Mouse (Mus musculus): ENCODE data around the gene Ep400. TPM values are rescaled to one million over a fixed set of nuclear protein-coding genes. Genes with fewer than 3 reads are reported as not detected.
A peak's percentile ranks its signal among the peaks of the same experiment; 100 is the strongest.

Ep400 gene
- polyA plus RNA-seq, 1 experiment from 2014 or later, result 70.9 TPM

- Histone ChIP-seq H3K27ac (no peak overlapping the region), H3K4me1 (no peaks in the 10 kb centered on the region), H3K36me3 (replicated peaks) (peaks cover 43% of the 10 kb centered on the region), H3K9ac (no peak overlapping the region), H3K4me3 (replicated peaks) (no peak overlapping the region), H3K4me2 (no peak overlapping the region), H3K27me3 (no peaks in the 10 kb centered on the region), H3K9me3 (no peaks in the 10 kb centered on the region)
- ATAC-seq (ENCODE audit: low FRiP score), result no peak
- WGBS, result 93% methylated on average over 2 of the region's 2 CpGs
Measured at GRCm38 (mm10) chr5:110711455-110711854, 59.1 kb downstream of the Ep400 start.

GRCm38 (mm10) chr5:110709256-110709655 is 61.3 kb downstream of the Ep400 start:
- Histone ChIP-seq H3K27me3 (no peaks in the 10 kb centered on the region), H3K4me3 (replicated peaks) (no peak overlapping the region), H3K4me1 (no peaks in the 10 kb centered on the region), H3K4me2 (no peak overlapping the region), H3K9me3 (no peaks in the 10 kb centered on the region), H3K36me3 (replicated peaks) (peaks cover 65% of the 10 kb centered on the region), H3K9ac (no peak overlapping the region), H3K27ac (no peak overlapping the region)
- 92% methylated on average over 4 of the region's 4 CpGs for WGBS
- ATAC-seq (ENCODE audit: low FRiP score), result no peak

DNA sequence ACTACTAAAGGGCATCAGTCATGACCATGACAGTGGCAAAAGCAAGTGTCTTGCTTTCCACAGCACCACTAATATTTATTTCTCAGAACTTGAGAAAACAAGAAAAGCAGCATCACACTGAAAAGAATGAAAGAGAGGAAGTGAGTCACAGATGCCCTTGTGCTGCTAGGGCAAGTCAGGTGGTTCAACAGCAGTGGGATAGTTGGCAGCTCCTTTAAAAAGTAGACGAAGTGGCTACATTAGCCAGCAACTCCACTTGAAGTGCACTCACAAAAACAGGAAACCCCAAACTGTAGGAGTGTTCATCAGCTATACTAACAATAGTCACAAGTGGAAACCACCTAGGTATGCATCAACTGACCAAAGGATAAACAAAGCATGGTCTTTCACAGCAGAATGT is 66.5 kb downstream of the Ep400 start:
- H3K36me3 ChIP-seq (replicated peaks), result peaks cover 97% of the 10 kb centered on the region
- 91% methylated on average over 1 of the region's 1 CpGs for WGBS
- no peak for ATAC-seq (ENCODE audit: low FRiP score)
- no peaks in the 10 kb centered on the region for H3K9me3 ChIP-seq
- H3K4me2 ChIP-seq, result no peak overlapping the region
- no peak overlapping the region for H3K9ac ChIP-seq
- H3K27ac ChIP-seq, result no peak overlapping the region
- H3K27me3 ChIP-seq, result no peaks in the 10 kb centered on the region
- no peak overlapping the region for H3K4me3 ChIP-seq (replicated peaks)
- H3K4me1 ChIP-seq, result no peaks in the 10 kb centered on the region

GRCm38 (mm10) chr5:110698617-110699016 is 71.9 kb downstream of the Ep400 start:
- Histone ChIP-seq H3K4me3 (replicated peaks) (no peak overlapping the region), H3K4me1 (no peaks in the 10 kb centered on the region), H3K9me3 (no peaks in the 10 kb centered on the region), H3K4me2 (no peak overlapping the region), H3K27ac (no peak overlapping the region), H3K27me3 (no peaks in the 10 kb centered on the region), H3K36me3 (replicated peaks) (peaks cover 93% of the 10 kb centered on the region), H3K9ac (no peak overlapping the region)
- ATAC-seq (ENCODE audit: low FRiP score), result no peak
- 92% methylated on average over 4 of the region's 4 CpGs for WGBS

DNA sequence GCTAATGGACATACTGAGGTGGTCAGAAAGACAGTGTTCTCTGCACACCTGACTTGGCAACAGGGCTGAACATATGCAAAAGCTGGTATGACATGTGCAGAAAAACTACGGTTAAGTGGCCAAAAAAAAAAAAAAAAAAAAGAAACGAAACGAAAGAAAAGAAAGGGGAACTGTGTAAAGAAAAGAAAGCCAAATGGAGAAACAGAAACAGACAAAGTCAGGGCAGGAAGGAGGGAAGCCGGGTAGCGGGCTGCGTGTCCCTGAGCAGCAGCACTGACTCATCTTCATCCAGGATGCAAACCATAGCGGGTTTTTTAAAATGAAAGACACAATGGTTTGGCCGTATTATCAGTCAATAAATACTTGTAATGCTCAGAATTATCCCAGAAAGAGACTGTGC is 88.5 kb downstream of the Ep400 start:
- Histone ChIP-seq H3K36me3 (replicated peaks) (peaks cover 91% of the 10 kb centered on the region), H3K4me3 (replicated peaks) (no peak overlapping the region), H3K4me1 (no peaks in the 10 kb centered on the region), H3K9me3 (no peaks in the 10 kb centered on the region), H3K27ac (no peak overlapping the region), H3K9ac (no peak overlapping the region), H3K27me3 (no peaks in the 10 kb centered on the region), H3K4me2 (no peak overlapping the region)
- 94% methylated on average over 8 of the region's 8 CpGs for WGBS
- ATAC-seq (ENCODE audit: low FRiP score), result no peak

DNA sequence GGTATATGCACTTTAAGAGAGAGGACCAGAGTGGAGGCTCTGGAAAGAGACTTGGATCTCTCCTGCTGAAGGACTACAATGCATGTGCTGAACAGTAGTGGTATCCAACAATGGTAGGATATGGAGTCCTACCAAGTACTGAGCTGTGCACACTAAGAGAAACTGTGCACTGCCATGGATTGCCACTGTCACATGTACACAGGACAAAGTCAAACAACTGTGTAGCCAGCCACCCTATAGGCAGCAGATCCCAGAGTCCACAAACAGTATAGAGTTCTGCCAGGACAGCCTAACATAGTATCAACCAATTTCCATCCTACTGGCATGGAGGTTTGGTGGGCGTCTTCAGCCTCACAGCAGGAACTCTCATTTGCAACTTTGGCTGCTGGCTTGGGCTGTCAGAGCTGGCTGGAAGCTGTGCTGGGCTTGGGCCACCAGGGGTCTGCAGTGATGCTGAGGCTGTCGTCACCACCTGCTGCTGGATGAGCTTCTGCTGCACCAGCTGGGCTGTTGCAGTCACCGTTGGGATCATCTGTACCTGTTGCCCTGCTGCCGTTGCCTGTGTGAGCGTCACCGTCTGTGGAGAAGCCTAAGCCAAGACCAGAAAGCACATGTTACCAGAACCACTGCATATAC is 104.9 kb downstream of the Ep400 start:
- no peak for ATAC-seq (ENCODE audit: low FRiP score)
- WGBS, result 70% methylated on average over 6 of the region's 6 CpGs

GRCm38 (mm10) chr5:110664750-110665269 is 105.7 kb downstream of the Ep400 start:
- 97% methylated on average over 2 of the region's 2 CpGs for WGBS
- Histone ChIP-seq H3K4me3 (replicated peaks) (no peak overlapping the region), H3K27me3 (no peaks in the 10 kb centered on the region), H3K9me3 (no peaks in the 10 kb centered on the region), H3K36me3 (replicated peaks) (peaks cover 89% of the 10 kb centered on the region), H3K27ac (no peak overlapping the region), H3K4me1 (no peaks in the 10 kb centered on the region), H3K4me2 (no peak overlapping the region), H3K9ac (no peak overlapping the region)
- no peak for ATAC-seq (ENCODE audit: low FRiP score)

More for the DNA sequence above, 104.9 kb downstream of the Ep400 start:
- Histone ChIP-seq H3K4me3 (replicated peaks) (no peak overlapping the region), H3K27ac (no peak overlapping the region), H3K9me3 (no peaks in the 10 kb centered on the region), H3K4me2 (no peak overlapping the region), H3K4me1 (no peaks in the 10 kb centered on the region), H3K9ac (no peak overlapping the region), H3K27me3 (no peaks in the 10 kb centered on the region), H3K36me3 (replicated peaks) (peaks cover 89% of the 10 kb centered on the region)

GRCm38 (mm10) chr5:110664041-110664440 is 106.5 kb downstream of the Ep400 start:
- Histone ChIP-seq H3K4me2 (no peak overlapping the region), H3K27me3 (no peaks in the 10 kb centered on the region), H3K9ac (no peak overlapping the region), H3K27ac (no peak overlapping the region), H3K4me3 (replicated peaks) (no peak overlapping the region), H3K36me3 (replicated peaks) (peaks cover 89% of the 10 kb centered on the region), H3K9me3 (no peaks in the 10 kb centered on the region), H3K4me1 (no peaks in the 10 kb centered on the region)
- ATAC-seq (ENCODE audit: low FRiP score), result no peak
- 98% methylated on average over 2 of the region's 2 CpGs for WGBS

GRCm38 (mm10) chr5:110659682-110660081 is 110.8 kb downstream of the Ep400 start:
- Histone ChIP-seq H3K36me3 (replicated peaks) (peaks cover 88% of the 10 kb centered on the region), H3K27ac (no peak overlapping the region), H3K4me1 (no peaks in the 10 kb centered on the region), H3K27me3 (no peaks in the 10 kb centered on the region), H3K9ac (no peak overlapping the region), H3K4me2 (no peak overlapping the region), H3K4me3 (replicated peaks) (no peak overlapping the region), H3K9me3 (no peaks in the 10 kb centered on the region)
- ATAC-seq (ENCODE audit: low FRiP score), result no peak

DNA sequence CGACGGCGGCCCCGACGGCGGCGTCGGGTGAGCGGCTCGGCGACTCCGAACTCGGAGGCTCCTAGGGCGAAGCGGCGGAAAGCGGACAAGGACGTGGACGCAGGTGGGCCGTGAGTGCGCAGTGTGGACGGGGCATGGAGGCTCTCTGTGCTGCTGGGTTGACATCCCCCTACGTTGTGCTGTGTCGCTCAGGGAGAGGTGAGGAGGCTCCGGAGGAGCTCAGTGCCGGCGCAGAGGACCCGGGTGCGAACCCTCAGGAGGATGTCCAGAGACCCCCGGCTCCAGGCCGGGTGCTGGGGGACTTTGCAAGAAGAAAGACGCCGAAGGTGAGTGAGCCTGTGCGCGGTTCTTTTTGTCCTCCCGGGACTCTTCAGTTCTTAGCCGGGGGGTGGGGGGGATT is 116.8 kb downstream of the Ep400 start:
- peak; percentile 56 for ATAC-seq (ENCODE audit: low FRiP score)
- 2% methylated on average over 37 of the region's 37 CpGs for WGBS
- H3K27ac ChIP-seq, result peak overlapping the region; percentile 6; the same call in 1 of the 2 replicates
- H3K9me3 ChIP-seq, result no peaks in the 10 kb centered on the region
- H3K4me2 ChIP-seq, result peak overlapping the region; percentile 92
- peaks cover 18% of the 10 kb centered on the region for H3K4me1 ChIP-seq
- H3K4me3 ChIP-seq (replicated peaks), result peak overlapping the region; percentile 95
- peak overlapping the region; percentile 82 for H3K9ac ChIP-seq
- no peaks in the 10 kb centered on the region for H3K27me3 ChIP-seq
- H3K36me3 ChIP-seq (replicated peaks), result peaks cover 71% of the 10 kb centered on the region

DNA sequence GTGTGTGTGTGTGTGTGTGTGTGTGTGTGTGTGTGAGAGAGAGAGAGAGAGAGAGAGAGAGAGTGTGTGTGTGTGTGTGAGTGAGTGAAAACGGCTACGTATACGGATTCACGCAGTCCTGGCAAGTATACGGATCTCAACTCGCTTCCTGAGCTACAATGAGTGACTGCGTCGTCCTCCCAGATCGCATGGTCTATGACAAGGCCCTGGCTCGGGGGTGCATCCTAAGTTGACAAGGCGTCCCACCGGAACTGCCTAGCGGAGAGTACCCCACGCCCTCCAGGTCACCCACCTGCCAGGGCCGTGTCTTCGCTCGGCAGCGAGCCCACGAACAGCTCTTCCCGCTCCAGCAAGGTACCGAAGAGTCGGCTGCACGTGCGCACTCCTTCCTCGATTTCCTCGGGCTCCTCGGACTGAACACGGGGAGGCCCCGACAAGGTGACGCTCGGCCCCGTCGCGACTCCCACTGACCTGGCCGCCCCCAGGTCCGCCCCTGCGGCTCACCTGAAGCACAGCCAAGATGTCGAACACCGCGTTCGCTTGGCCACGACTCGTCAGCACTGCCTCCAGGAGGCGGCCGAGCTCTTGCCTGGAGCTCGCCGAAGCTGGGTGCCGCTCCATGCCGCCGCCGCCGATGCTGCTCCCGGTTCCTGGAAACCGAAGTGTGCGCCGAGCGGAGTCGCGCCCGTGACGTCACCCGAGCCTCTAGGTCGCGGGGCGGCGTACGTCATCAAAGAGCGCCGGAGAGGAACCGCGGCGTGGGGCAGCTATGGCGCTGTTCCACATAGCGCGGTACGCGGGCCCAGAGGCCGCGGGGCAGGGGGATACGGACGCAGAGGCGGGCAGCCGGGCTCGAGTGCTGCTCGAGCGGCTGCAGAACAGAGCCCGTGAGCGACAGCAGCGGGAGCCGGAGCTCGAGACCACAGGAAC is 117.5 kb downstream of the Ep400 start, which contains the start of the genes Noc4l and Ddx51:
Gene Noc4l, minus strand, starts transcription at position 699 of the 930 bp plus-strand sequence.
Gene Ddx51, plus strand, starts transcription at position 733 of the 930 bp plus-strand sequence.
- peak within 1 kb of the TSS; percentile 82 for H3K9ac ChIP-seq
- peak within 1 kb of the TSS; percentile 13; the same call in 1 of the 2 replicates for H3K27ac ChIP-seq
- H3K4me2 ChIP-seq, result peak within 1 kb of the TSS; percentile 92
- H3K36me3 ChIP-seq (replicated peaks), result peaks cover 71% of the 10 kb centered on the region
- WGBS, result under 1% methylated on average over 91 of the region's 91 CpGs
- no peaks in the 10 kb centered on the region for H3K27me3 ChIP-seq
- peak within 1 kb of the TSS; percentile 95 for H3K4me3 ChIP-seq (replicated peaks)
- H3K9me3 ChIP-seq, result no peaks in the 10 kb centered on the region
- H3K4me1 ChIP-seq, result peaks cover 18% of the 10 kb centered on the region
- ATAC-seq (ENCODE audit: low FRiP score), result peak; percentile 88

DNA sequence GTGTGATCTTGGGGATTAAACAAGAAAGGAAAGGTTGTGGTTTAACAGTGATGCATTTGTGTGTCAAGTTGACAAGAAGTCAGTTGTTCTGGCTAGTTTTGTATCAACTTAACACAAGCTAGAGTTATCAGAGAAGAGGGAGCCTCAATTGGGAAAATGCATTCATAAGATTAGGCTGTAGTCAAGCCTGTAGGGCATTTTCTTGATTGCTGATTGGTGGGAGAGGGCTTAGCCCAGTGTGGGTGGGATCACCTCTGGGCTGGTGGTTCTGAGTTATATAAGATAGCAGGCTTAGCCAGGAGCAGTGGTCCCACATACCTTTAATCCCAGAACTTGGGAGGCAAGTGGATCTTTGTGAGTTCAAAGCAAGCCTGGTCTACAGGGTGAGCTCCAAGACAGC is 124.1 kb downstream of the Ep400 start:
- H3K9me3 ChIP-seq, result no peaks in the 10 kb centered on the region
- peaks cover 59% of the 10 kb centered on the region for H3K36me3 ChIP-seq (replicated peaks)
- no peak overlapping the region for H3K27ac ChIP-seq
- H3K9ac ChIP-seq, result no peak overlapping the region
- no peak for ATAC-seq (ENCODE audit: low FRiP score)
- H3K4me3 ChIP-seq (replicated peaks), result no peak overlapping the region
- no peak overlapping the region for H3K4me2 ChIP-seq
- H3K27me3 ChIP-seq, result no peaks in the 10 kb centered on the region
- no peaks in the 10 kb centered on the region for H3K4me1 ChIP-seq
